Mouse (Mus musculus): ENCODE results near the gene Nectin2. TPM values are rescaled to one million over a fixed set of nuclear protein-coding genes. Genes with fewer than 3 reads are reported as not detected.

Nectin2 gene
- polyA plus RNA-seq, 1 experiment = 11.4 TPM

- no peak overlapping the region for H3K27ac ChIP-seq (ENCODE audit: control insufficient read depth, insufficient read depth, low read length)
- H3K4me3 ChIP-seq (ENCODE audit: control insufficient read depth, insufficient read depth, low read length) = no peak overlapping the region
- no peak for DNase-seq
- H3K27me3 ChIP-seq (ENCODE audit: control insufficient read depth, insufficient read depth, low read length) = no peaks in the 10 kb centered on the region; the same call in 1 of the 2 replicates
- H3K4me1 ChIP-seq (replicated peaks; ENCODE audit: control insufficient read depth, insufficient read depth, low read length) = no peaks in the 10 kb centered on the region
- no peak for TF ChIP-seq POLR2A (IDR thresholded peaks at IDR 0.05; ENCODE audit: control insufficient read depth, extremely low read depth, insufficient read depth, low read length, poor library complexity)
- TF ChIP-seq CTCF (IDR thresholded peaks at IDR 0.05; ENCODE audit: borderline replicate concordance, control insufficient read depth, extremely low read depth, insufficient read depth, low read length, poor library complexity) = no peak
- no peaks in the 10 kb centered on the region for H3K36me3 ChIP-seq (ENCODE audit: control insufficient read depth, insufficient read depth, low read length)
- 95% methylated on average over 13 of the region's 13 CpGs for WGBS
Measured at GRCm38 (mm10) chr7:19760021-19760420, 9.7 kb upstream of the Nectin2 start.

- no peaks in the 10 kb centered on the region for H3K36me3 ChIP-seq (ENCODE audit: control insufficient read depth, insufficient read depth, low read length)
- no peak overlapping the region for H3K27ac ChIP-seq (ENCODE audit: control insufficient read depth, insufficient read depth, low read length)
- H3K4me1 ChIP-seq (replicated peaks; ENCODE audit: control insufficient read depth, insufficient read depth, low read length) = no peaks in the 10 kb centered on the region
- no peaks in the 10 kb centered on the region; the same call in 1 of the 2 replicates for H3K27me3 ChIP-seq (ENCODE audit: control insufficient read depth, insufficient read depth, low read length)
- DNase-seq = no peak
- TF ChIP-seq POLR2A (IDR thresholded peaks at IDR 0.05; ENCODE audit: control insufficient read depth, extremely low read depth, insufficient read depth, low read length, poor library complexity) (no peak), CTCF (IDR thresholded peaks at IDR 0.05; ENCODE audit: borderline replicate concordance, control insufficient read depth, extremely low read depth, insufficient read depth, low read length, poor library complexity) (no peak)
- WGBS = 95% methylated on average over 13 of the region's 13 CpGs
- H3K4me3 ChIP-seq (ENCODE audit: control insufficient read depth, insufficient read depth, low read length) = no peak overlapping the region
Measured at GRCm38 (mm10) chr7:19758623-19759022, 8.3 kb upstream of the Nectin2 start.

DNA sequence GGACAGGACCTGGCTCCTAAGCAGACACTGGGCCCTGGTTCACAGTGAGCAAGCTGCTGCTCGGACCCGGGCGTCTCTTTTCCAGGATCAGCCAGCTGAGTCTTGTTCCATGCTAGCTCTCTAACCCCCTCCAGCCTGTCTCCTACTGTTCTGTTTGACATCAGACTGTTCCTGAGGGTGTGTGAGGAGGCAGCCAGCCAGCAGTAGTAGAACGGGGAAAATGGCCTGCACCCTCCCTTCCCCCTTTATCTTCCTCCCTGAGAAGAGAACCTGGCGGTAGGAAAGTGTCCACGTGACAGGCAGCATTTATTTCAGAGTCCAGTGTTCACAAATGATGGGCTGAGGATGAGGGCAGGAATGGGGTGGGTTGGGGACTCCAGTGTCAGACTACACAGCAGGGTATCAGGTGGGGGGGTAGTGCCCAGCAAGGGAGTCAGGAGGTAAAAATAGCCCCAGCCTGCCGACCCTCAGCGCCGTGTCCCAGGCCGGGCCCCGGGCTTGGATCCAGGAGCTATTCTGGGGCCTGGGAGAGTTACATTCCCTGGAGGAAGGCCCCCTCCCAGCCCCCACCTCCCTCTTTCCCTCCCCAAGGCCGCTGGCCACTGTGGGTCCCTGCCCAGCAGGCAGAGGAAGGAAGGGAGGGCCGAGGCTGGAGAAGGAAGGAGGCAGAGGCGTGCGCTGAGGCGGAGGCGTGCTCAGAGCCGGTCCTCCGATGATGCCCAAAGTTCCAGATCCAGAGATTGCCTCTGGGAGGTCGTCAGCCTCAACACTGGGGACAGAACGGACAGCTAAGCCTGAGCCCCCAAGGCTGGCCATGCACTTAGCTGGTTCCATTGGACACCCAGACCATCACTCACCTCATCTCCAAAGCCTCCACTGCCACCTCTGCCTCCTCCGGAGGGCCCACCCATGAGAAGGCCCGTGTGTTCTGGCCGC, 5.8 kb upstream of the Nectin2 start:
- Histone ChIP-seq H3K27me3 (ENCODE audit: control insufficient read depth, insufficient read depth, low read length) (no peaks in the 10 kb centered on the region; the same call in 1 of the 2 replicates), H3K27ac (ENCODE audit: control insufficient read depth, insufficient read depth, low read length) (no peak overlapping the region), H3K36me3 (ENCODE audit: control insufficient read depth, insufficient read depth, low read length) (no peaks in the 10 kb centered on the region), H3K4me1 (replicated peaks; ENCODE audit: control insufficient read depth, insufficient read depth, low read length) (no peaks in the 10 kb centered on the region), H3K4me3 (ENCODE audit: control insufficient read depth, insufficient read depth, low read length) (no peak overlapping the region)
- 41% methylated on average over 24 of the region's 24 CpGs for WGBS
- TF ChIP-seq POLR2A (IDR thresholded peaks at IDR 0.05; ENCODE audit: control insufficient read depth, extremely low read depth, insufficient read depth, low read length, poor library complexity) = no peak
- no peak for TF ChIP-seq CTCF (IDR thresholded peaks at IDR 0.05; ENCODE audit: borderline replicate concordance, control insufficient read depth, extremely low read depth, insufficient read depth, low read length, poor library complexity)
- no peak for DNase-seq

DNA sequence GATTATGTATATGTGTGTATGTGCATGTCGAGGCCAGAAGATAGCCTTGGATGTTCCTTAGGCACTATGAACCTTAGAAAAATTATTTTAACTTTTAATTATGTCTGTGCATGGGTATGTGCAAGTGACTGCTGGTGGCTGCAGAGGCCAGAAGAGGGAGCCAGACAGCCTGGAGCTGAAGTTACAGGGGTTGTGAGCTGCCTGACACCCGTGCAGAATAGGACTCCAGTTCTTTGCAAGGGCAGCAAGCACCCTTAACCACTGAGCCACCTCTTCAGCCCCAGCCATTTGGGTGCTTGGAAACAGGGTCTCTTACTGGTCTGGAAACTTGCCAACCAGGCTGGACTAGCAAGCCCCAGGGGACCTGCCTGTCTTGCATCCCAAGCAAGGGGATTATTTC, 4.7 kb upstream of the Nectin2 start:
- H3K4me3 ChIP-seq (ENCODE audit: control insufficient read depth, insufficient read depth, low read length) = no peak overlapping the region
- no peak for TF ChIP-seq CTCF (IDR thresholded peaks at IDR 0.05; ENCODE audit: borderline replicate concordance, control insufficient read depth, extremely low read depth, insufficient read depth, low read length, poor library complexity)
- no peak for TF ChIP-seq POLR2A (IDR thresholded peaks at IDR 0.05; ENCODE audit: control insufficient read depth, extremely low read depth, insufficient read depth, low read length, poor library complexity)
- H3K36me3 ChIP-seq (ENCODE audit: control insufficient read depth, insufficient read depth, low read length) = no peaks in the 10 kb centered on the region
- no peak overlapping the region for H3K27ac ChIP-seq (ENCODE audit: control insufficient read depth, insufficient read depth, low read length)
- WGBS = 90% methylated on average over 2 of the region's 2 CpGs
- H3K27me3 ChIP-seq (ENCODE audit: control insufficient read depth, insufficient read depth, low read length) = no peaks in the 10 kb centered on the region; the same call in 1 of the 2 replicates
- H3K4me1 ChIP-seq (replicated peaks; ENCODE audit: control insufficient read depth, insufficient read depth, low read length) = no peaks in the 10 kb centered on the region
- no peak for DNase-seq

- Histone ChIP-seq H3K4me1 (replicated peaks; ENCODE audit: control insufficient read depth, insufficient read depth, low read length) (peaks cover 7% of the 10 kb centered on the region; the same call in 1 of the 2 replicates), H3K27me3 (ENCODE audit: control insufficient read depth, insufficient read depth, low read length) (no peaks in the 10 kb centered on the region; the same call in 1 of the 2 replicates), H3K27ac (ENCODE audit: control insufficient read depth, insufficient read depth, low read length) (no peak overlapping the region), H3K4me3 (ENCODE audit: control insufficient read depth, insufficient read depth, low read length) (no peak overlapping the region), H3K36me3 (ENCODE audit: control insufficient read depth, insufficient read depth, low read length) (no peaks in the 10 kb centered on the region)
- WGBS = 76% methylated on average over 1 of the region's 1 CpGs
- no peak for DNase-seq
- TF ChIP-seq POLR2A (IDR thresholded peaks at IDR 0.05; ENCODE audit: control insufficient read depth, extremely low read depth, insufficient read depth, low read length, poor library complexity) (no peak), CTCF (IDR thresholded peaks at IDR 0.05; ENCODE audit: borderline replicate concordance, control insufficient read depth, extremely low read depth, insufficient read depth, low read length, poor library complexity) (no peak)
Measured at GRCm38 (mm10) chr7:19754065-19754464, 3.8 kb upstream of the Nectin2 start.

GRCm38 (mm10) chr7:19753587-19753986, 3.3 kb upstream of the Nectin2 start:
- H3K4me1 ChIP-seq (replicated peaks; ENCODE audit: control insufficient read depth, insufficient read depth, low read length) = peaks cover 11% of the 10 kb centered on the region
- H3K27ac ChIP-seq (ENCODE audit: control insufficient read depth, insufficient read depth, low read length) = no peak overlapping the region

More at GRCm38 (mm10) chr7:19753587-19753986, 3.3 kb upstream of the Nectin2 start:
- Histone ChIP-seq H3K27me3 (ENCODE audit: control insufficient read depth, insufficient read depth, low read length) (no peaks in the 10 kb centered on the region; the same call in 1 of the 2 replicates), H3K4me3 (ENCODE audit: control insufficient read depth, insufficient read depth, low read length) (no peak overlapping the region), H3K36me3 (ENCODE audit: control insufficient read depth, insufficient read depth, low read length) (no peaks in the 10 kb centered on the region)
- DNase-seq = no peak
- TF ChIP-seq CTCF (IDR thresholded peaks at IDR 0.05; ENCODE audit: borderline replicate concordance, control insufficient read depth, extremely low read depth, insufficient read depth, low read length, poor library complexity) (no peak), POLR2A (IDR thresholded peaks at IDR 0.05; ENCODE audit: control insufficient read depth, extremely low read depth, insufficient read depth, low read length, poor library complexity) (no peak)
- WGBS = 5% methylated on average over 7 of the region's 7 CpGs
